Mouse (Mus musculus) frontal cortex, postnatal 10 days (tissue): ENCODE measurements around the gene Nme4.
A peak's percentile ranks its signal among the peaks of the same experiment; 100 is the strongest.
"Not testable (repeated sequence)": the region's sequence is repeated elsewhere in the genome, so short reads cannot be mapped to it uniquely, and the experiment has no call there.

Experiments used
- DNase-seq, 2 experiments: peaks; one replicate each; pipeline ENCODE4 v3.0.0; 2022; ENCODE audit warnings: low spot score in 2 of 2, mixed read lengths in 1 of 2

Gene Nme4

DNA sequence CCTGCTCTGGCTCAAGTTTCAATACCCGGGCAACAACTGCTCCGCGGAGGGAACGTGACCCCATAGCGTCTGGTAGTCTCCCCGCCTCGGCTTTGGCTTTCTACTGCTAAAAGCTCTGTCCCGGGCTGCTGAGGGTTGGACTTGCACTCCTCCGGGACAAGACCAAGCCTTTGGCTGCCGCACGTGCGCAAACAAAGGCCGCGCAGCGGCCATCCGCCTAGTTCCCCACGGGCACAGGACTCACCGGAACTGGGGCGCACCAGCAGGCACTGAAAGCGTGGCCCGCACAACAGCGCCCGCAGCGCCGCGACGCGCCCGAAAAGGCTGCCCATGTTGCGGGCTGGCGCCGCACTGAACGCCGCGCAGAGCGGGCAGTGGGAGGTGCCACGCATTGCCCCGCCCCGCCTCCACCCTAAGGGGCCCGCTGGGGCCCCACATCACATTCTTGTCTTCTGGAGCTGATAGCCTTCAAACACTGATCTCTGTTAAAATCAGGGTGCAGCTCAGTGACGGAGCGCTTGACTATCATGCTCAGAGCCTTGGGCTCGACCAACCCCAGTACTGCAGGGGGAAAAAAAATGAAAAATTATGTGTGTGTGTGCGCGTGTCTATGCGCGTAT is at the start of gene Nme4:
Gene Nme4, minus strand, starts transcription at position 482 of the 620 bp plus-strand sequence.
- peak in 1 of 2 experiments; percentile 58 for DNase-seq

DNA sequence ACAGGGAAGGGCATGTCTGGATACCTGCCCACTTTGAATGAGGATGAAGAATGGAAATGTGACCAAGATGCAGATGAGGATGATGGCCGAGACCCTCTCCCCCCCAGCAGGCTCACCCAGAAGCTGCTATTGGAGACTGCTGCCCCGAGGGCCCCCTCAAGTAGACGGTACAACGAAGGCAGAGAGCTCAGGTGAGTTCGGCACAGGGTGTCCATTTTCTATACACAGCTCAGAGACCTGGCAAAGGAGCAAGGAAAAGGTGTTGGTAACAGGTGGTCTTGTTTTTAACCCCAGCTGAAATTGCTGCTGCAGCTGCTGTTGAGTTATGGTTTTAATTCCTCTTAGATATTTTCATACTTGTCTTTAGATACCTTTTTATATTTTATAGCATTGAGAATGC is 48.0 kb upstream of the Nme4 start:
- DNase-seq = no peak

DNA sequence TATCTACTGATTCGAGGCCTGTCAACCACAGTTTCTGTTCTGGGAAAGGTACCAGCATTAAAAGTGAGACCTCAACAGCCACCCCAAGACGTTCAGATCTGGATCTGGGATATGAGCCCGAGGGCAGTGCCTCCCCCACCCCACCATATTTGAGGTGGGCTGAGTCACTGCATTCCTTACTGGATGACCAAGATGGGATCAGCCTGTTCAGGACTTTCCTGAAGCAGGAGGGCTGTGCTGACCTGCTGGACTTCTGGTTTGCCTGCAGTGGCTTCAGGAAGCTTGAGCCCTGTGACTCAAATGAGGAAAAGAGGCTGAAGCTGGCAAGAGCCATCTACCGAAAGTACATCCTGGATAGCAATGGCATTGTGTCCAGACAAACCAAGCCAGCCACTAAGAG is 47.4 kb upstream of the Nme4 start:
- no peak for DNase-seq

DNA sequence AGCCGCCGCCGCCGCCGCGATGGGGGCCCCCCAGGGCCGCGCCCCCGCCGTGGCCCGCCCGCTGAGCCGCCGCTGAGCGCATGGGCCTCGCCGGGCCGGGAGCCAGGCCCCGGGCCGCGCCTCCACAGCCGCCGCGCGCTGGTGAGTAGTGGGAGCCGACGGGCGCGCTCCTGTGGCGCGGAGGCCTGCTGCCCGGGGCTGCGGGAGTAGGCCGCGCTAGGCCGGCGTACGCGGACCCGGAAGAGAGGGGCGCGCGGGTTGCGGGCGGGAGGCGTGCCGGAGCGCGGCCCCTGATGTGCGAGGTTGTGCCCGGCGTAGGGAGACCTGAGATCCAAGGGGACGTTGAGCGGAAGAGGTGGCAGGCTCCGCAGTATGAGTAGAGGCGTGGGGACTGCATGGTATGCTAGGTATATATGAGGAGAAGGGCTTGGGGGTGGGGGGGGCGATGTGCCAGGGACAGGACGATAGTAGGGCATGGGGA is 43.5 kb upstream of the Nme4 start:
- DNase-seq = no peak

DNA sequence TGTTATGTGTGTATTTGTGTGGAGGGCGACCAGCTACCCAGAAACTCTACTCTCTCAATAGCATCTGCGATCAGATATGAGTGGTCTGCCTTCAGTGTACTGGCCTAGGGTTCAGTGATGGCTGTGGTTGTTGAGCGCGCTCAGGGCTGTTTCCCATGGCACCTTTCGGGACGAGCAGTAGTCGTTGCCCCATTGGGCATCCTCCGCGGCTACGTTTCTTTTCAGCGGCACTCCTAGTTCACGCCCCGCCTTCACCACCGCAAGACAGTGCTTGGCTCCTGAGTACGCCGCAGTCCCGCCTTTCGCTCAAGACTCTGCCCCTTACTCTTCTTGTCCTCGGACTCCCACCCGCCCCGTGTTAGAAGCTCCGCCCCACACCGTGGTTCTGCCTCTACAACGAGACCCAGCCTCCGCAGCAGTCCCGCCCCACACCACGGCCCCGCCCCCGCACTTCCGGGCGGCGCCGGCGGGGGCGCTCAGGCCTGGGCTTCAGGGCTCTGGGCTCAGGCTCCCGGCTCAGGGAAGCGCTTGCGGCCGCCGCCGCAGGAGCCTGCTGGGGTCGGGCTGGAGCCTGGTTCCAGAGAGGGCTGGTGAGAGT is 42.9 kb upstream of the Nme4 start, which contains the start of gene Axin1:
Gene Axin1, plus strand, starts transcription at position 450 of the 598 bp plus-strand sequence.
- DNase-seq = peak; percentile 92 to 94

DNA sequence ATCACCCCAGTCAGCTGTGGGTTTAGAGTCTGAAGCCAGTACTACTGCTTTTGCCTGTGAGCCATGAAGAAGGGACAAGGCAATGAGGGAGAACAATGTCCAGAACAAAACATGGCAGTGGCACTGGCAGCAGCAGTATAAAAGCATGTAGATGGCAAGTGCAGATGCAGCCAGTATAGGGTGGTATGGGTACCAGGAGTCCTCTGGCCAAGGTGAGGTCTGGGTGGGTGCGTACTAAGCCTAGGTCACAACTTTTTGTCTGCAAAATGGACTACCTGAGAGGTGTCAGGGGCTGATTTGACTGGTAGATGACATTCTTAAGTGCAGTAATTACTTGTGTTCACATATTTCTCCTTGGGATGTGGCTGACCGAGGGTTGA is 42.3 kb upstream of the Nme4 start:
- DNase-seq = no peak

DNA sequence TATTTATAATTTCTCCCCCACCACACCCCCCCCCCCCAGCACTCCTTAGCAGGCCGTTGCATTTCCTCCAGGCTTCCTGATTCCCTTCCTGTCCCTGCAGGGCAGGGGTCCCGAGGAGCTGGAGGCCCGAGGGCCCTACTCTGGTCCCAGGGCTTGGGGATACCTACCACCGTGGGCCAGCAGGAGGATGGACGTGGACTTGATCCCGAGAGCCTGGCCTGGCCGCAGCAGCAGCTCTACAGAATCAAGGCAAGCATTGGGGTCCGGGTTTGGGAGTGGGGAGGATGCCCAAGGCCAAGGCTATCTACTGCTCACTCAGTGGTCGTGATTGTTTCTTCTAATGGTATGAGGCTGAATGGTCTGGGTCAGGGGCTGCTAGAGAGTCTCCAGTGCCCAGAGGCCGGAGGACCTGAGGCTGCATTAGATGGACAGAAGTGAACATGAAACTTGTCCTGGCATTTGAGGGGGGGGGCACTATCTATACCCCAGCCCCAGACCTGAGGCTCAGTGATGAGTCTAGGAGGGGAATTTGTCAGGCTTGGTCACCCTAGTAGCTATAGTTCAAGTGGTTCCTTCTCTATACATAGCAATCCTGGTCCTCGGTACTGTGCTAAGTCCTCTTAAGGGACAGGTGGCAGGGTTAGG is 41.8 kb upstream of the Nme4 start:
- no peak for DNase-seq

DNA sequence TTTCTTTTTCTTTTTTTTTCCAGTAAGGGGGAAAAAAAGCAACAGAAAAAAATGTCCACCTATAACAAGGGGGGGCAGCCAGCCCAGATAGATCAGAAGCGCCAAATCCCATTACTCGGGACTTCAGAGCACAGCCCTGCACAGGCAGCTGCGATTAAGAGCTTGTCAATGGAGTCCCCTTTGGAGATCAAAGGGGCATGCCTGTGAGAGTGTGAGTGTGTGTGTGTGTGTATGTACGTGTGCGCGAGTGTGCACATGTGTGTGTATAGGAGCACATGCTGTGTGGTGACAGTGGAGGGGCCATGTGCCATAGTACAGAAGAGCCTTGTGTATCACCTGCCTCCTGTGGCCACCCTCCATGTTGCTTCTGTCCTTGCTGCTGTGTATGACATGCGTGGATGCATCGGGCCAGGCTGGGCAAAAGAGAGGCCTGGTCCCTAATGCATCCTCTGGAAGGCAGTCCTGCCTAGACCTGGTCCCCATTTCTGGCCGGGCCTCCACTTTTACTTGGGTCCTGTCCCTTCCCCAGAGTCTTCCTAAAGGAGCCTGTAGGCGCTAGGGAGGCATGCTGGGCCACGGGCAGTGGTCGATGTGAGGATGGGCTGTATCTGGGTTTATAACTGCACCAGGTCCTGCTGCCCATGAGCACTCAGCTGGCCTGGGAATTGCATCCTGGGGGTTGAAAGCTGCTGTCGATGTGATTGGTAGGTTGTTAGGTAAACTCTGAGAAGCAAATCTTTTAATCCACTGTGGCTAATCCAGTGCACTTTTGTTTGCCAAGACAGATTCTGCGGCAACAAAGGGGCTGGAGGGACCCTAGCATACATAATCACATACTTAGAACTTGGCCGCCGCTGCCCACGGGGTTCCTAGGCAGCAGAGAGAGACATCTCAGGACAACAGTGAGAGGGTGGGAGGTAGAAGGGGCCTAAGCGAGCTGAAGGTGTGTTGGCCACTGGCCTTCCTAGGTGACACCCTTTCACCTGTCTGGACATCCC is 36.8 kb upstream of the Nme4 start:
- DNase-seq = no peak

DNA sequence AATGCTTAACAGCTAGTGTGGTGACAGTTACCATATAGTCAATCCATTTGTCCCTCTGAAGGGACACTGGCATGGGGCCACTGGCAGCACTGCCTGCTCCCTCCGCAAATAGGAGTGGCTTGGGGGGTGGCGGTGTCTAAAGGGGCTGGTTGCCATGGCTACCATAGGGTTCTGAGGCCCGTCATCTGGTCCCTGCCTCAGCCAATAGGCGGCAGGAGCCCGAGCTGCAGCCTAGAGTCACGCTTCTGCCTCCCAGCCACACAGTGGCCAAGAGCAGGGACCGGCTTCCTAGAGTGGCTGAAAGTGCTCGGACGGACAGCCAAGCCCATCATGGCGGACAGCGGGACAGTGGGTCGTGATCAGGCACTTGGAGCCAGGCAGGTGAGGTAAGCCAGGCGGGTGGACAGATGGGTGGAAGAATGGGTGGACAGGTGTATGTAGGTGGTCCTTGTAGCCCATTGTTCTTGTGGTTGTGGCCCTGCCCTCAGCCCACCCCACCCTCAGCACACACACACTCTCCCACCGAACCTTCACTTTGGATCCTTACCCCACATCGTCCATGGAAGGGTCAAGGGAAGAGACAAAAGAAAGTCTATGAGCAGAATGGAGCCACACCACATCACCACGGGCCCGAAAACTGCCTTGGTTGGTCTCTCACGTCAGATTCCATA is 35.8 kb upstream of the Nme4 start:
- DNase-seq = no peak

DNA sequence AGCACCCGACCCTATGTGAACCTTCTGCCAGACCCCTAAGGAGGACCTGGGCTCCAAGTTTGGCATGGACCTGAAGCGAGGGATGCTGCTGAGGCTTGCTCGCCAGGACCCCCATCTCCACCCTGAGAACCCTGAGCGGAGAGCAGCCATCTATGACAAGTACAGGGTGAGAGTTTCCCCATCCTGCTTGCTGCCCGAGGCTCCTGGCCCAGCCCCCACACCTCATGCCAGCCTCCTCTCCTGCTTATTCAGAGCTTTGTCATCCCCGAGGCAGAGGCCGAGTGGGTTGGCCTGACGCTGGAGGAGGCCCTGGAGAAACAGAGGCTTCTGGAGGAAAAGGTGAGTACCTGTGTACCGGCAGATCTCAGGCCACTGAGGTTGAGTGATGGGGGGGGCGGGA is 29.8 kb upstream of the Nme4 start:
- no peak for DNase-seq

DNA sequence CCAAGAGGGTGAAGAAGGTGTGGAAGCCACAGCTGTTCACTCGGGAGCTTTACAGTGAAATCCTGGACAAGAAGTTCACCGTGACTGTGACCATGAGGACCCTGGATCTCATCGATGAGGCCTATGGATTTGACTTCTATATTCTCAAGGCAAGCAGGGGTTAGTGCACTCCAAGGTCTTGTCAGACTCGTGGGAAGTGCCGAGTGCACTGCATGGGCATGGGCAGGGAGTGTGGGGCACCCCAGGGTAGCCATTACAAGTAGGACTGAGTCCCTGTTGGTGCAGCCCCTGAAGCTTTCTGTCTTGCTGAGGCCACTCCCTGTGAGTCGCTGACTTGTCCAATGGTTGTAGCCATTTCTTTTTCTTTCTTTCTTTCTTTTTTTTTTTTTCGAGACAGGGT is 29.2 kb upstream of the Nme4 start:
- DNase-seq = no peak

DNA sequence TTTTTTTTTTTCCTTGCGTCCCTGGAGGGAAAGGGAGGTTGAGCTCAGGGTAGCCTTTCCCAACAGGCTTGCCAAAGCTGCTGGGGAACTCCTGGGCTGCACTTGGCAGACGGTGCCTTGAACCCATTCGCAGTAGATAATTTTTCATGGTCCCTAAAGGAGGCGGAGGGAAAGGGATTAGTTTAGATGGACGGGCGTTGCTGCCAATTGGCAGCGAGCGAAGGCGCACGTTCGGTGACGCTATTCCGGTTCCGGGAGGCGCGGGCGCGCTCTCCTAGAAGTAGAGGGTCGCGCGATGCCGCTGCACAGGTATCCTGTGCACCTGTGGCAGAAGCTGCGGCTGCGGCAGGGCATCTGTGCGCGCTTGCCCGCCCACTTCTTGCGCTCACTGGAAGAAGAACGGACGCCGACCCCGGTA is 27.9 kb upstream of the Nme4 start, which contains the start of gene Mrpl28:
Gene Mrpl28, plus strand, starts transcription at position 234 of the 418 bp plus-strand sequence.
- DNase-seq = peak; percentile 82 to 87

DNA sequence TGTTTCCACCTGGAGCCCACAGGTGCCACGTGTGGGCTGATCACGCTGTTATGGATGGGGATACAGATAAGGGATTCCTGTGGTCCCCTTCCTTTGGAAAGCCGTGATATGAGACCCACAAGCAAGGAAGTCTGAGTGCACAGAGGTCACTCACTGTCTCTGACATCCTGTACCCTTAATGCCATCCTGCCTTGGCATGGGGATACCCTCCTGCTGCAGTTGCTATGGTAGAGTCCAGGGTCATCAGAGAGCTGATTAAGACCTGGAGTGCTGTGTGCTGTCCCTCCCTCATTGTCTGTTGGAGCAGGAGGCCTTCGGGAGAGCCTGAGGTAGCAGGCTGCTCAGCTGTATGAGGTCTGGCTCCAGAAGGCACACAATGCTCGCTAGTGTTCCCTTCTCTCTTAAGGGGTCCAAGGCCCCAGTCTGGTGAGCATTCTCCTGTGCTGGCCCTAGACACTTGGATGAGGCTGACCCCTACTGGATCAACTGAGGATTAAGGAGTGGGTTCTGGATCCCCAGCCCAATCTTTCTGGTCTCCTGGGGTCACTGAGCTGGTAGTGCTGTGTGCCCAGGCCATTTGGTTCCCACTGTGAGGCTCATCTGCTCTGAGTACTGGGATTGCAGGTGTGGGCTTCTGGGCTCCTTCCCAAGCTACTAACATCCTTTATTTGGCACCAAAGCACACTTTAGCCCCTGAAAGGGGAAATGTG is 27.2 kb upstream of the Nme4 start:
- no peak for DNase-seq

DNA sequence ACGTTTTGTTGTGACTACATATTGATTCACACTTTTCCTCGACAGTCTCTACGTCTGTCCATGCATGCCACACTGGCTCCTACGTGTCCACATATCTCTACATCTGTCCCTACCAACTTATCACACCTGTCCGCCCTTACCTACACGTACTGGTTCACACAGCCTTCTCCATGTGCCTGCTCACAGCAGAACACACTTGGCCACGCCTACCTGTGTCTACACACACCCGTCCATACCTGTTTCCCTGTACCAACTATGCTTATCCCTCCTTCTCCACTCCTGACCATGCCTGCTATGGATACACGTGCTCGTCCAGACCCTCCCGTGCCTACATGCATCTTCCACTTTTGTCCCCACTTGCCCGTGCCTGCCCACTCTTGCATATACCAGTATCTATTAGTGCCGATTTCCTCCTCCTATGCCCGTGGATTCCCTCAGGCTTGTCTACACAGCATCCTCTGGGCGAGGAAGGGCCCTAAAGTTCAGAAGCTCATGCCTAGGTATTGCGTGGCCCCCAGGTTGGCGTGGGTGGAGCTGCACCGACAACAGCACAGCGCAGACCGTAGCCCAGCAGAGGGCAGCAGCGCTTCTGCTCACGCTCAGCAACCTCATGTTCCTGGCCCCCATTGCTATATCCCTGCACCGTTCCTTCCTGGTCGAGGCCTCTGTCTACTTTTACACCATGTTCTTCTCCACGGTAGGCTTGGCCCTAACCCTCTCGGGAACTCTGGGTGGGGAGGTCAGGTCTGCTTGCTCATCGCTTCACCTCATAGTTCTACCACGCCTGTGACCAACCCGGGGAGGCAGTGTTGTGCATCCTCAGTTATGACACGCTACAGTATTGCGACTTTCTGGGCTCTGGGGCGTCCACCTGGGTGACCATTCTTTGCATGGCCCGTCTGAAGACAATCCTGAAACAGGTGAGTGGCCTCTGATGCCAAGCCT is 24.6 kb upstream of the Nme4 start:
- no peak for DNase-seq

DNA sequence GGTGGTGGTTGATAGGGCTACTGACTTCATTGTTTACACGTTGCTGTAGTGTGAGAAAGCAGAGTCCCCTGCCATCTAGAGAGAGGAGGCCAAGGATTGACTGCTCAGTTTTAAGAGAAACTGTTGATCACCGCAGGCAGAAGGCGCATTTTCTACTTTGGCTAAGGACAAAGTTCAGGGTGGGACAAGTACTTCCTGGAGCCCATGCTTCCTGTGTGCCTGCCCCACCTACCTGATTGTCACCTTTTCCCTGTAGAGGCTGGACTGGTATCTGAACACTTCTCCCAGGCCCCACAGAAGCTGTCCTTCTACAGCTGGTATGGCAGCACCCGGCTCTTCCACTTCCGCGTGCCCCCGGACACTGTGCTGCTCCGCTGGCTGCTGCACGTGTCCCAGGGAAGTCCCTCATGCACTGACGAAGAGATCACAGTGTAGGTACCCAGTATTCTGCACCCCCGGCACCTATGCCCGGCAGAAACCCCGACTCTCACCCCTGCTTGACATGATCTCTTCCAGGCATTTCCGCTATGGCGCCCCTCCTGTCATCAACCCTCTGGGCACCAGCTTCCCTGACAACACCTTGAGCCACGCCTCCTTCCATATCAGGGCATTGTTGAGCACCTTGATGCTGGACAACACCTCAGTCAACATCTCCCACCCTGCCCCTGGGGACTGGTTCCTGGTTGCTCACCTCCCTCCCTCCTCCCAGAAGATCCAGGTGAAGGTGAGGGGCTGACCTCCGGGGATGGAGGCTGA is 21.3 kb upstream of the Nme4 start:
- no peak for DNase-seq

DNA sequence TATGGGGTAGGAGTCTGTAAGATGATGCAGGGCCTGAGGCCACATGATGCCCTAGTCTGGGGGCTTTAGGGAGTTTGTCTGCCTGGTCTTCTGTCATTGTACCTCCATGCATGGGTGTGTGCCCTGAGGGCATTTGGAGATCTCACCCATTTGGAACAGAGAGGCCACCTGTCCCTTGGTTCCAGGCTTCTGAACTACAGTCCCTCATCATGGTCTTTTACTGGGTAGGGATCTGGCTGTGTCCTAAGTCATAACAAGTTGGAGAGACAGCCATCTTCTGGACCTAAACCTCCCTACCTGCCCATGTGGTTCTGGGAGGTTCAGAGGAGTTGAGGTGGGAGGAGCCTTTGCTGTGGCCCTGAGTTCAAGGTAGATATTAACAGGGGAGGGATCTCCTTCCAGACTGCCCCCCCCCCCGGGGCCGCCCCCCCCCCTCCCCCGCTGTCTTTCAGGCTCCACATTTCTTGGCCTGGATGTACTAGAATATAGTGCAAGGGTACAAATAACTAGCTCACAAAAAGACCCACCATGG is 20.6 kb upstream of the Nme4 start:
- DNase-seq = no peak

DNA sequence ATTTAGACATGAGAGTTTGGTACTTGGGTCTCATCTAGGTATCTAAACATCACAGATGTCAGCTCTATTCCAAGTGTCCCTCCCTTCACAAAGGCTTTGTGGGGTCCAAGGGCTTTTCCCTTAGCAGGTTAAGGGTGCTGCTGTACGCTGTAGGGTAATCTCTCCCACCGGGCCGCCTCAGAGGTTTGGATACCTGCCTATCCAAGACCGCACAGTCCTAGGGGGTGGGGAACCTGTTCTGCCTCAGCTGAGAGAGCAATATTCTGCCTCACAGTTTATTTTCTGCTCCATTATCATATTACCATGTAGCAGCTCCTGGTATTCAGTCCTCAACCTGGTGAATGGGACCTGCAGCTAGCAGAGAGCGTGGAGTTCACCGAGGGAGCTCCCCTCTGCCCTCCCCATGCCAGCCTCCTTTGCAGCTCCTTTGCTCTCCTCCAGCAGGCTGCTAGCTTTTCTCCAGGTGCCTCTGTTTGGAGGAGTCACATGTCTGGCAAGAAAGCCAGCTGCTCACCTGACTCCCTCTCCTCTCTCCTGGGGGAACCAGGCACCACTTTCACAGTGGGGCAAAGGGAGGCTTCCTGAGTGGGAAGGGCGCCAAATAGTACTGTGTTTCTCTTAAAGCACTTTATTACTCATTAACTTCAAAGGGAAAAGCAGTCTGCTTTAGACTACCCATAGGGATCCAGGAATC is 19.9 kb upstream of the Nme4 start:
- DNase-seq = no peak

DNA sequence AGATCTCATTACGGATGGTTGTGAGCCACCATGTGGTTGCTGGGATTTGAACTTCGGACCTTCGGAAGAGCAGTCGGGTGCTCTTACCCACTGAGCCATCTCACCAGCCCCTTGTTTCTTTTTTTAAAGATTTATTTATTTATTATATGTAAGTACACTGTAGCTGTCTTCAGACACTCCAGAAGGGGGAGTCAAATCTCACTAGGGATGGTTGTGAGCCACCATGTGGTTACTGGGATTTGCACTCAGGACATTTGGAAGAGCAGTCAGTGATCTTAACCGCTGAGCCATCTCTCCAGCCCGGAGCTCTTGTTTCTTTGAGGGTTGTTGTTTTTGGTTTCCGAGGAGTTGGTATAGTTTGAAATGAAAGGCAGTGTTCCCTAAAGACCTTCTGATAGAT is 19.1 kb upstream of the Nme4 start:
- DNase-seq = not testable (repeated sequence)
